Mouse (Mus musculus) forebrain, embryonic 11.5 days (tissue): Measurements from ENCODE around the gene Aar2. TPM values are rescaled to one million over a fixed set of nuclear protein-coding genes. Genes with fewer than 3 reads are reported as not detected.

Experiments used
- ATAC-seq: fragments of 200-750 bp; cut with Nextera tagmentation; replicated peaks from 2 replicates; pipeline ENCODE4 v1.8.0; 2017; ENCODE audit warnings: moderate TSS enrichment; ENCODE audit not compliant: low FRiP score
- DNase-seq: peaks from one replicate; pipeline ENCODE4 v3.0.0-alpha.2; 2017; ENCODE audit warnings: low spot score
- H3K27ac ChIP-seq: fragments of 300-500 bp; sonication (generic); 2 replicates; pipeline ENCODE4 v1.5.1; 2014; ENCODE audit warnings: low read depth, low read length
- H3K27me3 ChIP-seq: fragments of 300-500 bp; sonication (generic); 2 replicates; pipeline ENCODE4 v1.6.1; 2014; ENCODE audit warnings: mild to moderate bottlenecking, low read length, mixed read lengths; ENCODE audit not compliant: control insufficient read depth, insufficient read depth
- H3K36me3 ChIP-seq: fragments of 300-500 bp; sonication (generic); 2 replicates; pipeline ENCODE4 v1.6.1; 2014; ENCODE audit warnings: mild to moderate bottlenecking, low read length, moderate library complexity, mixed read lengths; ENCODE audit not compliant: control insufficient read depth, insufficient read depth
- H3K4me1 ChIP-seq: fragments of 300-500 bp; sonication (generic); replicated peaks from 2 replicates; pipeline ENCODE4 v1.6.1; 2014; ENCODE audit warnings: low read length, mixed read lengths; ENCODE audit not compliant: control insufficient read depth, insufficient read depth
- H3K4me2 ChIP-seq: fragments of 300-500 bp; sonication (generic); 2 replicates; pipeline ENCODE4 v1.6.1; 2014; ENCODE audit warnings: low read depth, mild to moderate bottlenecking, low read length, moderate library complexity, mixed read lengths; ENCODE audit not compliant: severe bottlenecking
- H3K4me3 ChIP-seq: fragments of 300-500 bp; sonication (generic); 2 replicates; pipeline ENCODE4 v1.5.1; 2014; ENCODE audit warnings: low read depth, low read length
- H3K9ac ChIP-seq: fragments of 300-500 bp; sonication (generic); 2 replicates; pipeline ENCODE4 v1.6.1; 2014; ENCODE audit warnings: low read length
- H3K9me3 ChIP-seq: fragments of 300-500 bp; sonication (generic); 2 replicates; pipeline ENCODE4 v1.6.1; 2016; ENCODE audit warnings: low read length, mixed read lengths; ENCODE audit not compliant: control insufficient read depth
- WGBS: fragments of 180-500 bp; shearing (Covaris S2); extraction: QIAGEN DNeasy Blood & Tissue Kit; methylation state at CpG from one replicate; pipeline ENCODE4 v1.1.7; 2014; 5-methylcytosine and 5-hydroxymethylcytosine counted together
- polyA plus RNA-seq: library from polyadenylated mRNA; unstranded; fragments of >200 nt; fragmentation: Nextera tagmentation; extraction: Ambion mirVana; gene quantifications from 2 replicates; pipeline ENCODE4 v1.2.1, GENCODE M21; 2014

The Aar2 gene
- 45.9 and 50.0 TPM in 2 replicates for polyA plus RNA-seq

- Histone ChIP-seq H3K4me3 (peak within 1 kb of the TSS; percentile 88), H3K27me3 (no peaks in the 10 kb centered on the region), H3K4me2 (peak within 1 kb of the TSS; percentile 89), H3K9me3 (no peaks in the 10 kb centered on the region), H3K27ac (no peak within 1 kb of the TSS), H3K36me3 (no peaks in the 10 kb centered on the region), H3K9ac (peak within 1 kb of the TSS; percentile 87), H3K4me1 (peaks cover 4% of the 10 kb centered on the region; the same call in 1 of the 2 replicates)
- DNase-seq (peak; percentile 90), ATAC-seq (no peak)
- 6% methylated on average over 39 of the region's 39 CpGs for WGBS
Observed at GRCm38 (mm10) chr2:156547123-156547891, at the start of gene Aar2. Gene Aar2, plus strand, starts transcription at chr2:156547584.

GRCm38 (mm10) chr2:156497915-156498314, 49.5 kb upstream of the Aar2 start:
- no peaks in the 10 kb centered on the region for H3K9me3 ChIP-seq
- H3K27ac ChIP-seq, result no peak overlapping the region
- ATAC-seq (no peak), DNase-seq (peak; percentile 82)
- no peak overlapping the region for H3K9ac ChIP-seq
- no peaks in the 10 kb centered on the region for H3K27me3 ChIP-seq
- H3K4me3 ChIP-seq, result no peak overlapping the region
- no peaks in the 10 kb centered on the region for H3K36me3 ChIP-seq
- H3K4me1 ChIP-seq, result peaks cover 7% of the 10 kb centered on the region; the same call in 1 of the 2 replicates
- no peak overlapping the region for H3K4me2 ChIP-seq
- 43% methylated on average over 5 of the region's 5 CpGs for WGBS

GRCm38 (mm10) chr2:156501025-156501424, 46.4 kb upstream of the Aar2 start:
- ATAC-seq, result no peak
- H3K4me1 ChIP-seq, result no peaks in the 10 kb centered on the region
- H3K27ac ChIP-seq, result no peak overlapping the region
- H3K4me3 ChIP-seq, result no peak overlapping the region
- DNase-seq, result no peak
- H3K9ac ChIP-seq, result no peak overlapping the region
- WGBS, result 92% methylated on average over 1 of the region's 1 CpGs
- no peak overlapping the region for H3K4me2 ChIP-seq
- no peaks in the 10 kb centered on the region for H3K9me3 ChIP-seq
- H3K27me3 ChIP-seq, result no peaks in the 10 kb centered on the region
- no peaks in the 10 kb centered on the region for H3K36me3 ChIP-seq

GRCm38 (mm10) chr2:156505533-156505932, 41.9 kb upstream of the Aar2 start:
- H3K27me3 ChIP-seq, result no peaks in the 10 kb centered on the region
- DNase-seq (no peak), ATAC-seq (no peak)
- H3K9me3 ChIP-seq, result no peaks in the 10 kb centered on the region
- H3K4me3 ChIP-seq, result no peak overlapping the region
- H3K4me1 ChIP-seq, result no peaks in the 10 kb centered on the region
- no peak overlapping the region for H3K27ac ChIP-seq
- H3K4me2 ChIP-seq, result no peak overlapping the region
- no peak overlapping the region for H3K9ac ChIP-seq
- H3K36me3 ChIP-seq, result no peaks in the 10 kb centered on the region; the same call in 1 of the 2 replicates
- WGBS, result 89% methylated on average over 13 of the region's 13 CpGs

- no peak overlapping the region for H3K4me3 ChIP-seq
- no peak for DNase-seq
- no peaks in the 10 kb centered on the region for H3K4me1 ChIP-seq
- no peak overlapping the region for H3K9ac ChIP-seq
- ATAC-seq, result no peak
- H3K27ac ChIP-seq, result no peak overlapping the region
- H3K4me2 ChIP-seq, result no peak overlapping the region
- no peaks in the 10 kb centered on the region; the same call in 1 of the 2 replicates for H3K36me3 ChIP-seq
- WGBS, result 74% methylated on average over 7 of the region's 7 CpGs
- H3K27me3 ChIP-seq, result no peaks in the 10 kb centered on the region
- no peaks in the 10 kb centered on the region for H3K9me3 ChIP-seq
Observed at GRCm38 (mm10) chr2:156512028-156512427, 35.4 kb upstream of the Aar2 start.

- Histone ChIP-seq H3K4me3 (no peak overlapping the region), H3K27me3 (no peaks in the 10 kb centered on the region), H3K4me2 (no peak overlapping the region), H3K36me3 (no peaks in the 10 kb centered on the region), H3K9ac (no peak overlapping the region), H3K9me3 (no peaks in the 10 kb centered on the region), H3K27ac (no peak overlapping the region), H3K4me1 (no peaks in the 10 kb centered on the region)
- DNase-seq, result no peak
- no peak for ATAC-seq
- WGBS, result 80% methylated on average over 5 of the region's 6 CpGs
Observed at GRCm38 (mm10) chr2:156512561-156512960, 34.8 kb upstream of the Aar2 start.

- Histone ChIP-seq H3K9me3 (no peaks in the 10 kb centered on the region), H3K27ac (no peak overlapping the region), H3K9ac (no peak overlapping the region), H3K4me3 (no peak overlapping the region), H3K4me2 (no peak overlapping the region), H3K36me3 (no peaks in the 10 kb centered on the region), H3K27me3 (no peaks in the 10 kb centered on the region), H3K4me1 (no peaks in the 10 kb centered on the region)
- no peak for ATAC-seq
- 86% methylated on average over 9 of the region's 9 CpGs for WGBS
- DNase-seq, result no peak
Observed at GRCm38 (mm10) chr2:156515102-156515501, 32.3 kb upstream of the Aar2 start.

- Histone ChIP-seq H3K4me2 (no peak overlapping the region), H3K9me3 (no peaks in the 10 kb centered on the region), H3K27me3 (no peaks in the 10 kb centered on the region), H3K36me3 (no peaks in the 10 kb centered on the region), H3K4me1 (no peaks in the 10 kb centered on the region), H3K27ac (no peak overlapping the region), H3K4me3 (no peak overlapping the region), H3K9ac (no peak overlapping the region)
- DNase-seq (peak; percentile 85), ATAC-seq (0 out of 2 replicates have a peak, but pooled peaks have one; percentile 44)
- 28% methylated on average over 7 of the region's 7 CpGs for WGBS
Observed at GRCm38 (mm10) chr2:156515565-156516185, 31.7 kb upstream of the Aar2 start.
